Mouse (Mus musculus): ENCODE results near the gene Nars2. TPM values are rescaled to one million over a fixed set of nuclear protein-coding genes. Genes with fewer than 3 reads are reported as not detected.

The Nars2 gene
- 3.8 and 6.1 TPM in 2 replicates for polyA plus RNA-seq (2012; ENCODE audit: low replicate concordance)

DNA sequence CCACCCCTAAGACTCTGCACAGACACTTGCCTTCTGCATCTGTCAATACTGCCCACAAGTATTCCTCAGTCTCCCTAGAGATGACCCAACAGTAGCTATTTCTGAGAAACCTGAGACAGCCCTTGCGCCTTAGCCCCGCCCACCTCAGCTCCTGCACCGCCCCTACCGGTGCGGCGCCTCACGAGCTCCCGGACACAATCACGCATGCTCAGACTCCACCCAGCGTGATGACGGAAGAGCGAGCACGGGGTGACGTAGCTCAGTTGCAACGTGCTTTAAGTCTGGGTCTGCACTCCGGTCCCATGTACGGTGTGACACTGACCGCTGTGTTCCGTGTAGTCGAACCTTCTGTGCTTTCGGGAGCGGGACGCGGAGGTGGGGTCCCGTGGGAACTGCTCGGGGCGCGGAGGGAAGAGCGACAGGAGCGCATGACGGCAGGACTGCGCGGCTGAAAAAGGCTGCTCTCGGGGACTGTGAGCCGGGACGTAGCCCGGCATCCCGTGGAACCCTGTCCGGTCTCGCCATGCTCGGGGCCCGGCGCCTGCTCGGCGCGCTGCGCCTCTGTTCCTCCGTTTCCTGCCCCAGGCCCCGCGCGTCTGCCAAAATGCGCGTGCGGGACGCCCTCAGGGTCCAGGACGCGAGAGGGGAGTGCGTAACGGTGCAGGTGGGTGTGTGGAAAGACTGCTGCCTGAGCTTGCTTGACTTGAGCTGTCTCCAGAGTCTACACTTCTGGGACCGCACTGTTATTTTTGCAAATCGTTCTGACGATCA is at the start of gene Nars2:
TSS of gene Nars2 (plus strand) at position 225 of the 771 bp plus-strand sequence.

DNA sequence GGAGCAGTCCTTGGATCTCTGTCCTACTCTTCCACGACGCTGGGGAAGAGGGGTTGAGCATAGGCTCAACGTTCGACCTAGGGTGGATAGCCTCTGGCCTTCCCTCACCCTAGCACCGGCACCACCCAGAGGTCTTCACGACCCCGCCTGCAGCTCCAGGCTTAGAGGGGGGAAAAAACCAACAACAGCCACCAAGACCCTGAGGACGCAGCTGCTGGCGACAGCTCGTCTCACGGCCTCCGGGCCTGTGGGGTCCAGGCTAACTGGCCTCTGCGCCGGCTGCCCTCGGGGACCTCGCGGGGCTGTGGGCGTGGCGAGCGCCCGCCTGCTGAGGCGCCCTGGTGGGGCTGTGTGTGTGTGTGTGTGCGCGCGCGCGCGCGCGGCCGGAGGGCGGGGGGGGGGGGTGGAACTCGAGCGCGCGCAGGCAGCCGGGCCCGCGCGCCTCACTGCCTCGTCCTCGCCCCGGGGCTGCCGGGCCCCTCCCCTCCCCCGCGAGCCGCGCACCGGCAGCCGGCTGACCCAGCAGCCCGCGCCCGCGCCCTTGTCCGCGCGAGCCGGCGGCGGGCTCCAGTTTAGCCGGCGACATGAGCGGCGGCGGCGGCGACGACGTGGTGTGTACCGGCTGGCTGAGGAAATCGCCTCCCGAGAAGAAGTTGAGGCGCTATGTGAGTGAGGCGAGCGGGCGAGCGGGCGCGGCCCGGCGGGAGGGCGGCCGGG is 130.1 kb downstream of the Nars2 start, which contains the start of gene Gab2:
TSS of gene Gab2 (plus strand) at position 345 of the 717 bp plus-strand sequence.

Other genes starting within 250 kb of the Nars2 start
- 0.72 and 1.3 TPM in 2 replicates for gene Gab2, start 130.1 kb downstream of the Nars2 start, polyA plus RNA-seq (2012; ENCODE audit: low replicate concordance)

Measured in leukemia stem cell, adult 10-12 weeks (primary cell).